Mouse (Mus musculus) urinary bladder, postnatal 14 days (tissue): Measurements from ENCODE around the gene Sipa1l1.

Source experiments
- DNase-seq: peaks from one replicate; pipeline ENCODE4 v3.0.0; 2021; ENCODE audit warnings: low spot score

Gene Sipa1l1

DNA sequence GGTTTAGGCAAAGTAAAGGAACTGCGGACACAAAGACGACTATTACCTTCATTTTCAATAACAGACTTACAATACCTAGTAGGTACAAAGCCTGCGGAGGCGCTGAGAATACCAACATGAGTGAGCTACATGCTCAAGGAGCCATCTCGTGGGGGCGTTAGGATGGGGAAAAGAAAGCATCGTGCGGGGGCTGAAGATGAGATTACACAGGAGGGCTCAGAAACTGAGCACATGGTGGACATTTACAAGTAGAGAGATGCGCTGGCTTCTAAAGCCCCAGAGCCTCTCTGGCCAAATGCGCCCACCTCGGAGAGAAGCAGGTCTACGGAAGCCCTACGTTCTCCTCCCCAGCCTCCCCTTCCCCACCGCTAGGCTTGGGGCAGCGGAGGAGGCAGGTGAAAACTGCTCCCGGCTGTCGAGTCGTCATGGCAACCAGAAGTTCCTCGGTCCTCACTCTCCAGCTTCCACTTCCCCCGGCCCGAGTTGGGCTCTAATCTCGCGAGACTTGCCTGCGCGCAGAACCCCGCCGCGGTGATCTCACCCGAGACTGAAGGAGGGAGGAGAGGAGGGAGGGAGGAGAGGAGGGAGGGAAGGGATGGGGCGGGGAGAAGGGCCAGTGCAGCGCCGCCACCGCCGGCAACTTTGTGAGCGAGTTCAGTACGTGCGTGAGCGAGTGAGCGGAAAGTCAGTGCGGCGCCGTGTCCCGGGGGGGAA is at the start of gene Sipa1l1:
Gene Sipa1l1, plus strand, starts transcription at position 501 of the 714 bp plus-strand sequence.
- peak; percentile 96 for DNase-seq

DNA sequence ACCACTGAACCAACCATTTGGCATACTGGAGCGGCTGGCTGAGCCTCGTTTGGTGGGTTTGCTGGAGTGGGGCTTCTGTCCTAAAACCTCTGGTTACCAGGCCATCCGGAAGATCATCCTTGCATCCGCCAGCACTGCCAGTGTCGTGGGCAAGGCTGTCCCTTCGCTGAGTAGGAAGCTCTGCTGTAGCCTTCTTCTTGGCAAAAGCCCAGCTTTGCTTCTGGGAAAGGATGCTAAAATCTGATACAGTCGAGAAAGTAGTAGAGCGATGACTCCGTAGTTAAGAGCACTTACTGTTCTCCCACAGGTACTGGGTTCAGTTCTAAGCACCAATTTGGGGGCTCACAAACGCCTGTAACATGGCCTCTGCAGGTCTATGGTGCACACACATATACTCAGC is 47.2 kb upstream of the Sipa1l1 start:
- DNase-seq, result no peak

DNA sequence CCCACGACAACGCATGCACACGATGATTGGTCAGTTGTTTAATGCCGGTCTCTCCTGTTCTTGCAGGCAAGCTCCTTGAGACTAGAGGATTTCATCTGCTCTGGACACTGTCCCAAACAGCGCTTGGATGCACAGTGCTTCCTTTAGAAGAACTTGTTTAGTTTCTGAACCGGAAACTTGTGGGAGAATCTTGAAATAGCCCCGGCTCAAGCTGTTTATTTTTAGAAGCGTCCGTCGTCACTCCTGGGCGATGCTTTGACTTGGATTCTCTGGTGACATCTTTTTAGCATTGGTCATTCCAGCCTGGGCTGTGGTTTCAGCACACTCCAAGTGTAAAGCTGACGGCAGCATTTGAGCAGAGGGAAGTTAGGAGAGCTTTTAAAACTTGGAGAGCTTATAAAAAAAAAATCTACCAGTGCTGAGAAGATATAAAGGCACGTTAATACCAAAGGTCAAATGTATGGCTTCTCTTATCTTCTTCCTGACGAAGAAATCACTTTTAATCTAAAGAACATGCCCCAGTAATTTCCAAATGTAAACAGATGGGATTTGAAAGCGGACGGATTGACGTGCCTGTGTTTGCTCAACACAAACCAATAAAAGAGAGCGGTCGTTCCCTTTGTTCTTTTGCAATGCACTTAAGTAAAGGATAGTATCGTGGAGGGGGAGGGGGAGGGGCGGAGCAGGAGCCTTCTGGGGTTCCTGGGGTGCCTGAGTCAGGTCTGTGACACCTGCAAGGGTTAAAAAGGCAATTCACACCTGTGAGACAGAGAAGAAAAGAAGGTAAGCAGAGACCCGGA is 46.5 kb upstream of the Sipa1l1 start:
- peak; percentile 33 for DNase-seq

DNA sequence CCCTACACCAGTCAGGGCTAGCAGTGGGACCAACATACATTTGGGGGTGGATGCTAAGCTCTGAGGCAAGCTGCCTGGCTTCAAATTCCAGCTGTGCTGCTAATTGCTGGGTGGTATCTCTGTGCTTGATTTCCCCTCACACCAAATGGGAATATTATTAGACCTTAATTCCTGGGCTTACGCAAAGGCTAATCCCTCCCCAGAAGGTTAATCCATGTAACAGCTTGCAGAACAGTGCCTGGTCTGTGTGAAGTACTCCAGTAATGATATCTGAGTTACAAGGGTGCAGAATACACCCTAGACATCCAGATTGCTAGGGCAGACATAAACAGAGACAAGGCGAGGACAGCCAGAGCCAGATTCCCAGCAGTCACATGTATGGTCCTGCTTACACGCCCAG is 42.3 kb upstream of the Sipa1l1 start:
- DNase-seq, result no peak

DNA sequence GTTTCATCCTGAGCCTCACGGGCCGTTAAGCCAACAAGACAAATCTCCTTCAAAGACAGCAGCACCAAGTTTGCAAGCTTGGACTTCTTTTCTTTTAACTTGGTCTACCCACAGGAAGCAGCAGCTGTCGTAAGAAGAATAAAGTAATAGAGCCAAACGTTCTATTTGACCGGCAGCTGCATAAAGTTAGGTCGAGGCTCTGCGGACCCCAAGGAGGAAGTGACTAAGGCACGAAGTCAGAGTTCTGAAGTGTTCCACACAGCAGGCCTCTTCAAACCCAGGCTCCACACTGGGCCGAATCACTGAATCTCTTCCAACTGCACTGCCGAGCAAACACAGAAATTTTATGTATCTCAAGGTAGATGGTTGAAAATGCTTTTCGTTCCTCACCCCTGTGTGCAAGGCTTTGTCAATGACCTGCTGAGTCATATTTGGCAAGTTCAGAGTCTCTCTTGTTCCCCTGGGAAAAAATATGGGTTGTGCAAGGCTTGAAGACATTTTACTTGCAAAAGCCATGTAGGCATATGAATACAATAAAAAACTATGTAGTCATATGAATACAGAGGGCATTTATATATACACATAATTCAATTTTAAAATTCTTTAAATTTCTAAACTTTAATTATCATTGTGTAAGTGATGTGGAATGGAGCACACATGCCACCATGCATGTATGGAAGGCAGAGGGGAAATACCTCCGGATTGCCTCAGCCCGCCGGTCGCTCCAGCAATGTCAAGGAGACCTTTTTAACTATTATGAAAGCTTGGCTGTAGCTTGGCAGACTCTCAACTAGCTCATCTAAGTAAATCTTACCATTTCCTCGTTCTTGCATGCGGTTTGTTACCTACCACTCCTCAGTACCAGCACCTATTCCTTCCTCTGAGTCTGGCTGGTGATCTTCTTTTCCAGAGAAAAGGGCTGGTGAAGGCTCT is 29.6 kb upstream of the Sipa1l1 start:
- no peak for DNase-seq

DNA sequence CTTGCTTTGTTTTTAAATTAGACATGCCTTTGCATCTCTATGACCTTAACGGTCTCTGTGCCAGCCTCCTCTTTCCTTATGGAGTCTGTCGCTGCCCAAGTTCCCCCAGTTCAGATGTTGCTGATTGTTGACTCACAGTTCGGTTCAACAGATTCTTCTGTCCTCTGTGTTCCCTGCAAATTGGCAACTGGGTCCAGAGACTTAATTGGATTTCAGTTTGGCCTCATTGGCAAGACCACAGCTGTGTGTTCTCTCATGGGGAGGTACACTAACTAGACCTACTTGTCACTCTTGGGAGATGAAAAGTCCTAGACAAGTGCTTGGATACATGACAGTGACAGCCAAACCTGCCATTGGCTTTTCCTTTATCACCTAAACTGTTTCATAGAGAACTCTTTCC is 25.7 kb upstream of the Sipa1l1 start:
- DNase-seq, result no peak

DNA sequence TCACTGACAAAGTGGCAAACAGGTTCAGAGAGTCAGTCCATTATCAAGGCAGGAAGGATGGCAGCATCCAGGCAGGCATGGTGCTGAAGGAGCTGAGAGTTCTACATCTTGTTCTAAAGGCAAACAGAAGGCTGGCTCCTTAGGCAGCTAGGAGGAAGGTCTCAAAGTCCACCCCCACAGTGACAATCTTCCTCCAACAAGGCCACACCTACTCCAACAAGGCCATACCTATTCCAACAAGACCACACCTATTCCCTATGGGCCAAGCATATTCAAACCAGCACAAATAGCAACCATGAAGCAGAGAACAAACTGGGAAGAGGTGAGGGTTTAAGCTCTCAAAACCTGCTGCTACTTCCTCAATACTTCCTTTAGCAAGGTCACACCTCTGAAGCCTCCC is 23.9 kb upstream of the Sipa1l1 start:
- DNase-seq, result no peak

DNA sequence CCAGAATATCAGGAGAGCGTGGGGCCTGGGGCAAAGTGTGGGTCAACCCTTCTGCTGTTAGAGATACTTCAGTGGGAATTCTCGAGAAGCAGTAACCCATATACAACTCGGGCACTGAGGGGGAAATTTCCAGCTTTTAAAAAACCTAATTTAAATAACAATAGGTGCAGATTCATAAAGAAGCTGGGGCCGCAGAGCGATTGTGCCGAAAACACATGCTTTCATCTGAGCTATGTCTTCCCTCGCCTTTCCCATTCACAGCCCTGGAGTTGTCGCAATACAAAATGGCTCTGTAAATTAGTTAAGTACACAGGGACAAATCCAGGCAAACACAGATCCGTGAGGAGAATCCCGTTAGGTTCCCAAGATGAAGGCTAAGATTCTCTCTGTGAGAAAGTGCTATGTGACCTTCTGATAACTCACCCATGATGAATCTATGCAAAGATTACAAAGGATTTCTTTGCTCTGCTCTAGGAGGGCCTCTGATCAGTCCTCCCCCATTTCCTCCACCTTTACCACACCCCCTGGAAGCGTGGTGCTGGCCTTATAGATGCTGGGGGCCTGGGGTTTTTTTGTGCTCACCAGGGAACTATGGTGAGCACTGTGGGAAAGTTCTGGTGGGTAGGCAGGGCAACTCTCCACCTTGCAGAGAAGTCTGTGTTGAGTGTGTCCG is 22.0 kb upstream of the Sipa1l1 start:
- DNase-seq, result no peak

DNA sequence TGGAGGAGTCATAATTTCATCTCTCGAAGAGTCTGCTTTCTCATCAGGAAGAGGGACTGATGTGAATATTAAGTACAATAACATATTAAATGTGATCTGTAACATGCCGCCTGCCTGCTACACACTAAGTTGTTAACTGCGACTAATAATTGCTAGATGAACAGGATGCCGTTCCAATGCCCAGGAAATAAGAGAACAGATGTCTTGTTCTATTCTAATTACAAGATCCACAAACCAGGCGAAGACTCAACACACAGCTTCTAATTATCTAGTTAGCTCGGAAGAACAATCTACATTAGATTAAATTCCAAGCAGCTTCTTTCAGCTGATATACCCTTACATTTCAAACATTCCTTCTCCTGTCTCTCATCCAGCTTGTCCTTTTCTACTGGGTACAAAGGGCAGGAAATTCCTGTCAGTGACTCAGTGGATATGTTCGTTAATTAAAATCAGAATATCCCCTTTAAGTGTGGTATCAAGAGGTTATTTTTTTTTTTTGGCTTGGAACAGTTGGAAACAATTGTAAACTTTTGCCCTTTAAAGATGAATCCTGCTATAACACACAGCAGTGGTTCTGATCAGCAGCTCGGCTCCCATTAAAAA is 20.7 kb upstream of the Sipa1l1 start:
- DNase-seq, result no peak

DNA sequence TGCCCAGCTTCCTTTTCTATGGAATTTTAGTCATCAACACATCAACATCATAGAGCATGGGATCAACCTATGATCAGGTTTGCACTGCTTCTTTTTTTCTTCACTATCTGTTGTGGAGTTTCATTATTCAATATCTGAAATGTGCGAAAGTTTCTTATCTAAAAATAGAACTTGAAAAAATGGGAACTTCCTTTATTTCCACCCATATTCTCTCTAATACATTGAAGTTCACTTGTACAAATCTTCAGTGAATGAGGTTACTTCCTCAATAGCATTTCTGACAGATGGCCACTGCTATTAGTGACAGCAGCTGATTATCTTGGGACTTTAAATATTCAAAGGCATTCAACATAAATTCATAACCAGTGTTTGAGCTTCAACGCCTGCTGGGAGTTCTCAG is 18.1 kb upstream of the Sipa1l1 start:
- no peak for DNase-seq

DNA sequence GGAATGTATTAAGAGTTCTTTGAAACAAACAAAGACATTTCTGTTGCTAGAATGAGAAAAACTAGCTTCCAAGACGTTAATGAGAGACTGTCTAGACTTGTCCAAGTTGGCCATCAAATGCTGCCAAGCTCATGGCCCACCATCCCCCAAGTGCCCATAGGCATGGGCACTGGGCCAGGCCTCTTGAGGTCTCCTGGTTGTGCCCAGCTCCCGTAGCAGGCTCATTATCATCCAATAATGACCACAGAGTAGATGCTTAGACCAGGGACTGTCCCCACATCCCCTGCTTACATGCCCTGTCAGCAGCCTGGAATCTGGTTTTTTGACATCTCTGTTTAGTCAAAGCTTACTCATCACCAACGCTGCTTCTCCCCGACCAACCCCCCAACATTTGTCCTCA is 14.6 kb upstream of the Sipa1l1 start:
- DNase-seq, result no peak

DNA sequence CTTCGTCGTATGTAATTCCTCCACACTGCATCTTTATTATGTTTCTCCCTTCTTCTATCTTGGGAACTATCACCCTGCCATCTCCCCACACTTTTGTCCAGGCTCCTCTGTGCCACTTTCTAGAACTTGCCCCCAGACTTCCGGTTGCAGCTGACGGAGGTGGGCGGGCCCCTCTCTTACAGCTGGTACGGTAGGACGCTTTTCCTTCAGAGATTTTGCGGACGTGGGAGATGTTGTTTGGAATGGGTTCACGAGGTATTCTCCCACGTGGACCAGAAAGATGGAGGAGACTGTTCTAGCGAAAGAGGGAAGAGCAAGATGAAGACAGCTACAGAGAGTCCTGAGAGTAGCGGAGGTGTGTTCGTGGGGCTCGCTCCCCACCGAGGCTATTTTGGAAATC is 10.6 kb upstream of the Sipa1l1 start:
- no peak for DNase-seq

DNA sequence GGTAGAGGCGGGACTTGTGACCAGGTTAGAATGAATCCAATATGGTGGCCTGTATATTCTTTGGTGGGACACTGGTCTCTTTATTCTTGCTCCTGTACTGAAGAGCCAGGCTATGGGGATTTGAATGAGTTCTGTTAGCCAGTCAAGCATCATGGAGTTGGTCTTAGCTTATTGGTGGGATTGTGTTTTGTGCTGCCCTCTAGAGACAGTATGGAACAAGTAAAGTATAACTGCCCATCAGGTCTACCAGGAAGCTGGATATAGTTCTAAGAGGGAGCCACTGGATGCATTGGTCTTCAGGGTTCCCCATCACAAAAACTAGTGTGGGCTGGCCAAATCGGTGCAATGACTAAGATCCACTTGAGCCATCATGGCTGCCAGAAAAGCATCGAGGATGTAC is 9.7 kb upstream of the Sipa1l1 start:
- no peak for DNase-seq

DNA sequence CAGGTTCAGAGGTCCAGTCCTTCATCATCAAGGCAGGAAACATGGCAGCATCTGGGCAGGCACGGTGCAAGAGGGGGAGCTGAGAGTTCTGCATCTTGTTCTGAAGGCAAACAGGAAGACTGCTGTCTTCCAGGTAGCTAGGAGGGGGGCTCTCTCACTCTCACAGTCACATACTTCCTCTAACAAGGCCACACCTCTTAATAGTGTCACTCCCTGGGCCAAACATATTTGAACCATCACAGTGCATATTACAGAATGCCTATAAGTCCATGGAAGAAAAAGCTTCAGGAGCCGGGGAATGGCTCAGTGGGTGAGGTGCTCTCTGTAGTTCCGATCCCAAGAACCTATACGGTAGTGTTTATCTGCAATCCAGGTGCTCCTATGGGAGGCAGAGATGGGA is 3.5 kb upstream of the Sipa1l1 start:
- DNase-seq, result no peak

DNA sequence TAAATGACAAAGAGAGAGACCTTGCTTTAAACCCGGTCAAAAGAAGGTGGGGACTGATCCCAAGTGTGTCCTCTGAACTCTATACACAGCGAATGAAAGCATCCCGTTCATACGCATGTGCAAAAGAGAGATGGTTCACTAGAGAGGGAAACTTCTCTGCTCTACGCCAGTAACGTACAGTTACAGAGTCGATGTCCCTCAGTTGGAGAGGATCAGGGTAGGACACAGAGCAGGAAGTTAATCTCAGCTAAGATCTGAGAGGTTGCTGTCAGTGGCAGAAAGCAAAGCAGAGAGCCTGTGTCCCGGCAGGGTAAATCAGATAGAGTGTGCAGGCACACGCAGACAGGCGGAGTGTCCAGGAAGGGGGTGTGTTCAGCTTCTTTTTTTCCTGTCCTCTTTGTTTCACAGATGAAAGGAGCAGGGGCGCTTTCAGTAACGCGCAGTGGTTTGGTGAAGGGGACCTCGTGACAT is 3.0 kb upstream of the Sipa1l1 start:
- no peak for DNase-seq

DNA sequence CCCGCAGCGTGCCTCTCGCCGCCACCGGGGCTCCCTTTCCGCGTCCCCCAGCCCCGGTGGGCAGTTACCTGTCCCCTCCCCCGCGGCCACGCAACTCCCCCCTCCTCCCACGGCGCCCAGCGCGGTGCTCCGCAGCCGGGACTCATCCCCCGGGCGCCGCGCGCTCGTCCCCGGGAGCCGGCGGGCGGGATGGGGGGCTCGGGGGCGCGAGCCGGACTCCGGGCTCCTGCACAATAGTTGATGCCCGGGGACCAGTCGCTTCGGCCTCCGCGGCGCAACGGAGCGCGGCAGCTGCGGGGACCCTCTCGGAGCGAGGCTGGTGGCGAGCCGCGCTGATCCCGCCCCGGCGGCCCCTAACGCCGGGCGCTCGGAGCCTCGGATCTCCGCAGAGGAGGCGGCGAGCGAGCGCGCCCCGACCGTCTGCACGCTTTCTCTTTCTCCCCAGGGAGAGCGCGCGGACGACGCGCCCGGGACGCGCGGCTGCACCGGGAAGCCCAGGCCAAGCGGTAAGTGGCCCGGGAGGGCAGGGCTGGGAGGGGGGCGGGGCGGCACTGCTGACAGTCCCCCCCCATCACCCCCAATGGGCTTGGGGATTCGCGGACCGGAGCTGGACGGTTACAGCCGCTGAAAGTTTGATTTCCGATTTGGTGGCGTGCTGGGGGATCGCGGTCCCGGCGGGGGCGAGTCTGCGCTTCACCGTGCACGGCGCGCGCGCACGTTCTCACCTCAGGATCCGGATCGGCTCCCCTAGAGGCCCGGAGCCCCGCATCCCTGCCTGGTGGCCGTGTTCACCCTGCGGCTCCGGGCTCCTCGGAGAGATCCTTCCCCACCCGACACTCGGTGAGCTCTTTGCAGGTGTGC is 681 bp downstream of the Sipa1l1 start:
- peak; percentile 66 for DNase-seq

DNA sequence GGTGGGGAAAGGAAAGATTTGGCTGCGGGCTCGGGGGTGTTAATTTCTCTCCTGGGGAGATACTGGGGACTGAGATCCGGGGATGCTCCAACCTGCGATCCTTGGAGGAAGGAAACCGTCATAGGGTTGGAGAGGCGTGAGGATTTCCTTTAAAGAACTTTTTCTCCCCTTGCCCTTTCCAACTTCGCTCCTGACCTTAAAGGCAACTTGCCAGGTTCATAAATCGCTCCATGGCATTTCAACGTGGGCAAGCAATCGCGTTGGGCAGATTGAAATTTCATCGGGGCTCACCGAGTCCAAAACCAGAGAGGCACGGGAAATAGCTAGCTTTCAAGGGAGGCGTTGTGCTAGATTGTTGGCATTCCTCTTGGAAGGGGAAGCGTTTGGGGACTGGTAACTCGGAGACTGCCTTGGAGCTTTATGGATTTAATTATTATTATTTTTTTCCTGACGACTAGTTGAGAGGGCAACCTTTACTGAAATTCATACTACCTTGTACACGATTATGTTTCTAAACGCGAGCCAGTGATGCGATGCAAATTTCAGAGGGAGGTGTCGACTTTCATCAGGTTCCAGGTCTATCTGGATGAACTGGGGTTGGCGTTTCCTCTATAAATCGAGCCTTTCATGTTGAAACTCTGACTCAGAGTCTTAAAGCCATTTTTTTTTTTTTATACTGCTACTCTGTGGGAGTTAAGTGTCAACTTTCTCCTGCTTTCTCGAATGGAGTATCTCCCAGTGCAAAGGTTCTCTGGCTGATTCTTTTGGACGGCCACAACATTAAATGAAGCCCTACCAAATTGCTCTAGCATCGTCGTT is 1.6 kb downstream of the Sipa1l1 start:
- DNase-seq, result peak; percentile 35

DNA sequence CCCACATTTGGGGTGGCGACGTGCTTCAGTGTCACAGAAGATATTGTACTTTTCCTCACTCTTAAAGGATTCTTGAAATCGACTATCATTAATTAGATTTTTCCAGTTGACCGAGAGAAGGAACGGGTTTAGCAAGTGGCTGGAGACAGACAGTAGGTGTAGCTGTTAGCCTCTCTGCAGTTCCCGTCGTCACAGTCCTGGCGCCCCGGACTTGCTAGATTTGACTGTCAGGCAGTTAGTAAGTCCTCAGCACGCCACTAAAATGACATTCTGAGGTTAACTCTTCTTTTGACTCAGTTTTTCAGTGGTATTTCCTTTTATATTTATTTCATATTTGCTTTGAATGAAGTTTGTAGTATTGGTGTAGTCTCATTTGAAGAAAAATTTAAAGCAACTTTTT is 2.5 kb downstream of the Sipa1l1 start:
- peak; percentile 63 for DNase-seq

DNA sequence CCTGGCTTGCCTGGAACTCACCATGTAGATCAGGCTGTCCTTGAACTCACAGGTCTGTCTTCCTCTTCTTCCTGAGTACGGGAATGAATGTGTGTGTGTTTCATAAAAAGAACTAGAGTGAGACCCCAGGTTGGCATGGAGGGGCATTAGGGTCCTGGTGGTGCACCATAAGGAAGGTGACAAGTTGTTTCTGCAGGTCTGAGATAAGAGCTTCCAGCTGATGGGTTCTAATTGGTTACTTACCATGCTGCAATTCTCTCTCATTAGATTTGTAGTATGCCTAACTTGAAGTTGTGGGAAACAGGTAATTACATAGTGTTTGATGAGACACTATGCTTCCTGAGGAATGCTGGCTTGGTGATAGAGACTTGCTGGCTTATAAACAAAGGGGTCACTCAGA is 4.5 kb downstream of the Sipa1l1 start:
- DNase-seq, result no peak

DNA sequence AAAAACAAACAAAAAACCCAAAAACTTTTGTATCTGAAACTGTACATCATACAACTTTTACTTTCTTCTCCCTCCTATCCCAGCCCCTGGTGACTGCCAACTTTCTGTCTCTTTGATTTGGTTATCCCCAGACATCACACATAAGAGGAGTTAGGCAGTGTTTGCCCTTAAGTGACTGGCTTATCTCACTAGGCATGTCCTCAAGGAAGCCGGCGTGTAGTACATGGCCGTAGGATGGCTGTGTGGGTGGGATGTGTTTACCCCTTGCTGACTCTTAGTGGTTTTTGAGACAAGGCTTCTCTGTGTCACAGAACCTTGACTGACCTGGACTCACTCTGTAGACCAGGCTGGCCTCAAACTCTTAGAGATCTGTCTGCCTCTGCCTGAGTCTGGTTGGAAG is 6.6 kb downstream of the Sipa1l1 start:
- no peak for DNase-seq
